Mouse (Mus musculus) heart, embryonic 16.5 days (tissue): ENCODE data around the gene Edn1. TPM values are rescaled to one million over a fixed set of nuclear protein-coding genes. Genes with fewer than 3 reads are reported as not detected.

Source experiments
- ATAC-seq: fragments of 200-750 bp; cut with Nextera tagmentation; replicated peaks from 2 replicates; pipeline ENCODE4 v1.8.0; 2017; ENCODE audit warnings: moderate number of reproducible peaks; ENCODE audit not compliant: insufficient read depth, low FRiP score; ENCODE audit errors: extremely low read depth
- H3K27ac ChIP-seq: fragments of 300-500 bp; sonication (generic); 2 replicates; pipeline ENCODE4 v1.5.1; 2014; ENCODE audit warnings: mild to moderate bottlenecking, low read length, control low read depth, moderate library complexity
- H3K27me3 ChIP-seq: fragments of 300-500 bp; sonication (generic); 2 replicates; pipeline ENCODE4 v1.6.1; 2014; ENCODE audit warnings: low read length, mixed read lengths; ENCODE audit not compliant: control insufficient read depth, insufficient read depth
- H3K36me3 ChIP-seq: fragments of 300-500 bp; sonication (generic); 2 replicates; pipeline ENCODE4 v1.6.1; 2014; ENCODE audit not compliant: control insufficient read depth, insufficient read depth
- H3K4me1 ChIP-seq: fragments of 300-500 bp; sonication (generic); 2 replicates; pipeline ENCODE4 v1.6.1; 2014; ENCODE audit warnings: low read length, mixed read lengths; ENCODE audit not compliant: control insufficient read depth, insufficient read depth
- H3K4me2 ChIP-seq: fragments of 300-500 bp; sonication (generic); 2 replicates; pipeline ENCODE4 v1.6.1; 2014; ENCODE audit warnings: low read depth, mild to moderate bottlenecking, control low read depth, low read length
- H3K4me3 ChIP-seq: fragments of 300-500 bp; sonication (generic); 2 replicates; pipeline ENCODE4 v1.5.1; 2014; ENCODE audit warnings: mild to moderate bottlenecking, control low read depth, low read length
- H3K9ac ChIP-seq: fragments of 300-500 bp; sonication (generic); 2 replicates; pipeline ENCODE4 v1.6.1; 2014; ENCODE audit warnings: low read length, control low read depth
- H3K9me3 ChIP-seq: fragments of 300-500 bp; sonication (generic); replicated peaks from 2 replicates; pipeline ENCODE4 v1.6.1; 2016; ENCODE audit warnings: low read length; ENCODE audit not compliant: control insufficient read depth
- whole genome bisulfite sequencing: fragments of 180-500 bp; shearing (Covaris S2); extraction: QIAGEN DNeasy Blood & Tissue Kit; methylation state at CpG from one replicate; pipeline ENCODE4 v1.1.7; 2014; 5-methylcytosine and 5-hydroxymethylcytosine counted together
- polyA plus RNA-seq: library from polyadenylated mRNA; unstranded; fragments of >200 nt; fragmentation: Nextera tagmentation; extraction: Ambion mirVana; gene quantifications from 2 replicates; pipeline ENCODE4 v1.2.1, GENCODE M21; 2015

Edn1 gene
- 7.5 and 7.8 TPM in 2 replicates for polyA plus RNA-seq

DNA sequence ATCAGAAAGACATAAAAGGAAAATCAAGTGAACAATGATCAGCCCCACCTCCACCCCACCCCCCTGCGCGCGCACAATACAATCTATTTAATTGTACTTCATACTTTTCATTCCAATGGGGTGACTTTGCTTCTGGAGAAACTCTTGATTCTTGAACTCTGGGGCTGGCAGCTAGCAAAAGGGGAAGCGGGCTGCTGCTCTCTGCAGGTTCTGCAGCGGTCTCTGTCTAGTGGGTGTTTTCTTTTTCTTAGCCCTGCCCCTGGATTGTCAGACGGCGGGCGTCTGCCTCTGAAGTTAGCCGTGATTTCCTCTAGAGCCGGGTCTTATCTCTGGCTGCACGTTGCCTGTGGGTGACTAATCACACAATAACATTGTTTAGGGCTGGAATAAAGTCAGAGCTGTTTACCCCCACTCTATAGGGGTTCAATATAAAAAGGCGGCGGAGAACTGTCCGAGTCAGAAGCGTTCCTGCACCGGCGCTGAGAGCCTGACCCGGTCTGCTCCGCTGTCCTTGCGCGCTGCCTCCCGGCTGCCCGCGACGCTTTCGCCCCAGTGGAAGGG, at the start of gene Edn1:
TSS of gene Edn1 (plus strand) at position 316 of the 561 bp plus-strand sequence.
- peaks cover 26% of the 10 kb centered on the region for H3K4me1 ChIP-seq
- no peaks in the 10 kb centered on the region for H3K27me3 ChIP-seq

DNA sequence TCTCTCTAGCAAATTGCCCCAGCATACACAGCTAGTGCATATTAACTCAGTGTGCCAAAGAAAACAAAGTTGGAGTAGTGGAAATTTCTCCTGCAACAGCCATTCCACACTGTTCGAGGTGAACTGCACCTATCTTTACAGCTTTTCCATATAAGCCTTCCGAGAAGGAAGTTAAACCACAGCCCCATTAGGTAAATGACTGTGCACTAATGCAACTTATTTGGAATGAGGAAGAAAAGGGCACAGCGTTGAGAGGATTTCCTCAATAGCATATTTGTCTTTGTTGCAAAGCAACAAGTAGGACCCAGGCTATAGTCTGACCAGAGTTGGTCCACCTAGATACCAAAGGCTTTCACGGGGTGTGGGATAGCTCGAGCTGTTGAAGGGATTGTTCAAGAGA, 47.5 kb upstream of the Edn1 start:
- peaks cover 5% of the 10 kb centered on the region; the same call in 1 of the 2 replicates for H3K9me3 ChIP-seq
- H3K9ac ChIP-seq, result no peak overlapping the region
- H3K27me3 ChIP-seq, result no peaks in the 10 kb centered on the region
- H3K4me1 ChIP-seq, result peaks cover 6% of the 10 kb centered on the region
- no peak overlapping the region for H3K4me2 ChIP-seq
- no peak overlapping the region for H3K4me3 ChIP-seq
- no peak overlapping the region for H3K27ac ChIP-seq
- WGBS, result 74% methylated on average over 5 of the region's 5 CpGs
- H3K36me3 ChIP-seq, result no peaks in the 10 kb centered on the region
- no peak for ATAC-seq

More for the DNA sequence above, at the start of gene Edn1:
- Histone ChIP-seq H3K36me3 (no peaks in the 10 kb centered on the region), H3K9ac (peak within 1 kb of the TSS; percentile 73), H3K4me3 (peak within 1 kb of the TSS; percentile 58), H3K4me2 (peak within 1 kb of the TSS; percentile 65), H3K27ac (peak within 1 kb of the TSS; percentile 75), H3K9me3 (no peaks in the 10 kb centered on the region)
- WGBS, result under 1% methylated on average over 26 of the region's 26 CpGs
- ATAC-seq, result peak; percentile 81

DNA sequence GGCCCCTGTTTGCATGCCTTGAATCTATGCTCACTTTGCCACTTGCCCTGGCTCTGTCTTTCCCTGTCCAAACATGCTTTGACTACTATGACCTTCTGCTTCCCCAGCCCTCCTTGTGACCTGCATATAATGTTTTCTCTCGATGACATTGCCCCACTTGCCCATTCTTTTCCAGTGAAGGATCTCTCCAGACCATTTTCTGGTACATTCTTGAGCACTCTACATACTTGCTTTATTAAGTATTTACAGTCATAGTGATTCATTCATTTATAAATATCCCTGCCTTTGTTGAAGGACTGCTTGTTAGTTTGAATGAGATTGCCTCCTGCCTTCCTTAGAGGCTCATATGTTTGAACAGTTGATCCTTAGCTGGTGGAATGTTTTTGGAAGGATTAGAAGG, 46.2 kb upstream of the Edn1 start:
- Histone ChIP-seq H3K4me1 (peaks cover 7% of the 10 kb centered on the region), H3K27me3 (no peaks in the 10 kb centered on the region), H3K36me3 (no peaks in the 10 kb centered on the region), H3K9ac (no peak overlapping the region), H3K4me2 (no peak overlapping the region), H3K4me3 (no peak overlapping the region), H3K9me3 (peaks cover 5% of the 10 kb centered on the region; the same call in 1 of the 2 replicates), H3K27ac (no peak overlapping the region)
- 62% methylated on average over 1 of the region's 1 CpGs for WGBS
- ATAC-seq, result no peak

DNA sequence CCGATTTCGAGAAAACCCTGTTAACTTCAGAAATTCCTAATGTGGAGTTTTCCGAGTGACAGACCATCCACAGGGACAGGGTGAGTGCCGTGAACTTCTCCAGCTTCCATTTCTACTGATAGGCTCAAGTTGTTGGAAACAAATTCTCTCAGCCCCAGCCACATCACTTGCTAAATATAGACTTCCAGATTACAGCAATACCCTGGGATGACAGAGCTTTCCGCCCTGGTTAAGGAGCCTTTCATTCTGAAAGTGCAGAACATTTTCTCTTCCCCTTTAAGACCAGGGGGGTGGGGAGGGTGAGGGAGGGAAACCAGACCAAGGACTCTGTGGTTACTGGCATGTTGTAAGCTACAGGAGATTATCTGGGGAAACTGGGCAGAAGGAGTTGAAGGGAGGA, 42.9 kb upstream of the Edn1 start:
- WGBS, result 22% methylated on average over 5 of the region's 5 CpGs
- peak overlapping the region; percentile 94 for H3K27ac ChIP-seq
- H3K4me2 ChIP-seq, result peak overlapping the region; percentile 21; the same call in 1 of the 2 replicates

DNA sequence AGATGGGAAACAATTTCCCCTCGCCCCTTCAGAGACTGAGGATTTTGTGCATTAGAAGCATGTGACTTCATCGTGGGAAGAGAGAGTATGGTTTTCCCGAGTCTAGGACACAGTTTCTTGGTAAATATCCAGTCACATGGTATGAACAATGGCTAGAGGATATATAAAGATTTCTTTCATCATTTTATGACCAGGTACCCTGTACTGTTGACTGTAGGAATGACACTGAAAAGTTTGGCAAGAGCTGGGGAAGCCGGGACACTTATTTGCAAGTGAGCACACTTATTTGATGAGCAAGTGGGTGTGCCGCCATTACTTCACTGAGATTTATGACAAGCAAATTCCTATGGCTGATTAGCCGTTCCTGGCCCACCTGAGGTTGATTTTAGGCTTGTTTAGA, 40.6 kb upstream of the Edn1 start:
- 90% methylated on average over 6 of the region's 6 CpGs for WGBS
- H3K4me3 ChIP-seq, result no peak overlapping the region
- H3K36me3 ChIP-seq, result no peaks in the 10 kb centered on the region
- no peak overlapping the region for H3K27ac ChIP-seq
- no peak overlapping the region for H3K9ac ChIP-seq
- peaks cover 7% of the 10 kb centered on the region for H3K4me1 ChIP-seq
- H3K4me2 ChIP-seq, result no peak overlapping the region
- ATAC-seq, result no peak
- H3K9me3 ChIP-seq, result peaks cover under 1% of the 10 kb centered on the region; the same call in 1 of the 2 replicates
- H3K27me3 ChIP-seq, result no peaks in the 10 kb centered on the region

More for the DNA sequence above, 42.9 kb upstream of the Edn1 start:
- Histone ChIP-seq H3K9ac (0 out of 2 replicates have a peak overlapping the region, but pooled peaks have one; percentile 16), H3K9me3 (peaks cover 5% of the 10 kb centered on the region; the same call in 1 of the 2 replicates), H3K4me3 (no peak overlapping the region), H3K4me1 (peaks cover 7% of the 10 kb centered on the region), H3K27me3 (no peaks in the 10 kb centered on the region), H3K36me3 (no peaks in the 10 kb centered on the region)
- ATAC-seq, result peak; percentile 90

DNA sequence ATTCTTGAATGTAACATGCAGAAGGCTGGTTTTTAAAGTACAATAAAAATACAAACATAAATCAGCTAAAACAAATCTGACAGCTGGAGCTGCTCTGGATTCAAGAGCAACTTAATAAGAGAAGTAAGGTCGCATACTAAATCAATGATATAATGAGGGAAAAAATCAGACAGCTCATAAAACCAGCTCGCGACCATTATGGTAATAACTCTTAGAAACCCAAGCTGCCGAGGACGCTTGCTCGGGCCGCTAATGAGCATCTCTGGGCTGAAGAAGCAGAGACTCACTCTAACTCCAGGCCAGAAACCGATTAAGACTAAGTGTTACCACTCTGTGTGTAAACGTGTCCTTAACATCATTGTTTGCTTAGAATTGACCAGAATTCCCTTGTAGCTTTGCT, 31.2 kb upstream of the Edn1 start:
- ATAC-seq, result no peak

DNA sequence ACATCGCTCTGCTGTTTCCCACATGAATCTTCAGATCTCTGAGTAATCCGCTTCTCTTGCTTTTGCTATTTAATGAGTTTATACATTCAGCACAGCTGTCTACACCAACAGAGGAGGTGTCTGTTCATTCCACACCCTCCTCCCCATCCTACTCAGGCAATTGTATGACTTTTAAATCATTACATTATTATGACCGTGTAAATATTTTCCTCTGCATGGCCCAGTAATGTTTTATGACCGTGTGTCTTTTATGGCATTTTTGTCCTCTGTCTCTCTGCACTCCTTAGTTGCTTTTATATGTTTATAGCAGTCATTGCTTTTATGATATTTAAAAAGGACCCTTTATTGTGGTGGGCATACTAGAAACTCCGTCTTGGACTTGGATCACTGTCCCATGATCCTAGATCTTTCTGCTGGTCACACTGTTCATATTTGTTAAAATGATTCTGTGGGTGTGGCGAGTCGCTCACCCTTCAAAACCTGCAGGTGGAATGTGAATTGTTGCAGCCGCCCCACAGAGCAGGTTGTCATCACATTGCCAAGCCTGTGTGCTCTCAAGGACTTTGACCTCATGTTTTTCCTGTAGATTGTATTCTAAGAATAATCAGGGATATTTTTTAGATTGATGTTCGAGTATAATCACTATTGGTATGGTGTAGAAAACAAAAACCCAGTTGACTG, 24.4 kb upstream of the Edn1 start:
- Histone ChIP-seq H3K4me1 (0 out of 2 replicates have a peak, but pooled peaks cover 9% of the 10 kb centered on the region), H3K36me3 (no peaks in the 10 kb centered on the region), H3K4me3 (no peak overlapping the region), H3K9me3 (no peaks in the 10 kb centered on the region), H3K9ac (no peak overlapping the region), H3K27me3 (no peaks in the 10 kb centered on the region), H3K27ac (peak overlapping the region; percentile 34; the same call in 1 of the 2 replicates), H3K4me2 (no peak overlapping the region)
- ATAC-seq, result no peak
- WGBS, result 49% methylated on average over 9 of the region's 9 CpGs

More for the DNA sequence above, 31.2 kb upstream of the Edn1 start:
- Histone ChIP-seq H3K27ac (no peak overlapping the region), H3K4me1 (no peaks in the 10 kb centered on the region), H3K4me2 (no peak overlapping the region), H3K9me3 (no peaks in the 10 kb centered on the region), H3K4me3 (no peak overlapping the region), H3K36me3 (no peaks in the 10 kb centered on the region), H3K27me3 (no peaks in the 10 kb centered on the region), H3K9ac (no peak overlapping the region)
- 92% methylated on average over 9 of the region's 9 CpGs for WGBS

DNA sequence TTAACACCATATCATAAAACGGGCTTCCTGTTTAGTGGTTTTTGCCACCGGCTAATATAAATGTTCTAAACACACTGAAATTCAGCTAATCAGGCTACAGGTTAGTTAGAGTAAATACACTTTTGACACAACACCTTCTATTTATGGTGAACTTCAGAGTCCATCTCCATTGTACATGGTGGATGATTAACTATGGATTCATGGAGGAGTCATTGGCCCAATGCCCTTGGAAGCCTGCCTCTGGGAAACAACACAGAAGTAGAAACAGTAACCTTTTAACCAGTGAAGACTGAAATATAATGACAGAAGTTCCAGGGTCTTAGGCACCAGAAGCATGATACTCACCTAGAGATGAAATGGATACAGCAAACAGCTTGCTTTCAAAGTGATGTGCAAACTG, 23.5 kb upstream of the Edn1 start:
- Histone ChIP-seq H3K27me3 (no peaks in the 10 kb centered on the region), H3K9ac (no peak overlapping the region), H3K4me3 (no peak overlapping the region), H3K4me1 (0 out of 2 replicates have a peak, but pooled peaks cover 9% of the 10 kb centered on the region), H3K4me2 (no peak overlapping the region), H3K27ac (peak overlapping the region; percentile 15; the same call in 1 of the 2 replicates), H3K36me3 (no peaks in the 10 kb centered on the region), H3K9me3 (no peaks in the 10 kb centered on the region)
- ATAC-seq, result no peak
- WGBS, result 85% methylated on average over 2 of the region's 2 CpGs

DNA sequence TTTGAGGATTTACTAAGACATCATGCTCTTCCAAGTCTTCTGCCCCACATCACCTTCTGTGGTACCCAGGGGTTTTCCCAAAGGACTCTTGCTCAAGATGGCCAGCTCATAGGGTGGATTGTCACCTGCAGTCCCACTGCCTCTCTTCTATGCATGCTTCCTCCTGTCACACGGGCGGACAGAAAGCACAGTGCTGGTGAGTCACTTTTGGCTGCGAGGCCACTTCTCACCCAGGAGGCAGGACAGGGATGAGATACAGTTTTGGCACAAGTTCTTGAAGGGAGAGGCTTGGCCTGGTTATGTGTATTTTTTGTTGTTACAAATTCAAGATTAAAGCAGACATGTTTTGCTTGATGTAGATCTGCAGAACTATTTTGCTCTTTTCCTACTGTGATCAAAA, 15.4 kb upstream of the Edn1 start:
- H3K9ac ChIP-seq, result no peak overlapping the region
- H3K36me3 ChIP-seq, result no peaks in the 10 kb centered on the region
- H3K27me3 ChIP-seq, result no peaks in the 10 kb centered on the region
- 29% methylated on average over 3 of the region's 3 CpGs for whole genome bisulfite sequencing
- H3K4me3 ChIP-seq, result no peak overlapping the region
- H3K4me2 ChIP-seq, result no peak overlapping the region
- H3K27ac ChIP-seq, result no peak overlapping the region
- H3K4me1 ChIP-seq, result peaks cover 12% of the 10 kb centered on the region
- ATAC-seq, result peak; percentile 67
- H3K9me3 ChIP-seq, result no peaks in the 10 kb centered on the region
